Mouse (Mus musculus): ENCODE data around the gene Plpp3. TPM values are rescaled to one million over a fixed set of nuclear protein-coding genes. Genes with fewer than 3 reads are reported as not detected.

Plpp3 gene
- total and polyA plus RNA-seq, 2 experiments = 64.1 to 81.0 TPM

GRCm38 (mm10) chr4:105250946-105251345, 93.8 kb downstream of the Plpp3 start:
- Histone ChIP-seq H3K4me1 (ENCODE audit: control insufficient read depth, insufficient read depth, low read length) (peaks cover 12% of the 10 kb centered on the region), H3K36me3 (ENCODE audit: control insufficient read depth, insufficient read depth, low read length) (no peaks in the 10 kb centered on the region), H3K79me2 (ENCODE audit: control insufficient read depth, insufficient read depth, low read length) (no peaks in the 10 kb centered on the region), H3K27ac (replicated peaks; ENCODE audit: insufficient read depth, low read depth, low read length) (no peak overlapping the region), H3K4me3 (ENCODE audit: insufficient read depth, low read depth, low read length) (no peak overlapping the region), H3K9ac (ENCODE audit: low read depth, low read length) (no peak overlapping the region), H3K27me3 (ENCODE audit: control insufficient read depth, insufficient read depth, low read length) (no peaks in the 10 kb centered on the region)
- peak; percentile 38 for DNase-seq (ENCODE audit: extremely low read depth, low read depth, low spot score)
- TF ChIP-seq POLR2A (IDR thresholded peaks at IDR 0.05; ENCODE audit: extremely low read depth, insufficient read depth, low read length) (no peak), CTCF (IDR thresholded peaks at IDR 0.05; ENCODE audit: low read depth, low read length) (no peak)
- 80% methylated on average over 3 of the region's 3 CpGs for whole genome bisulfite sequencing

DNA sequence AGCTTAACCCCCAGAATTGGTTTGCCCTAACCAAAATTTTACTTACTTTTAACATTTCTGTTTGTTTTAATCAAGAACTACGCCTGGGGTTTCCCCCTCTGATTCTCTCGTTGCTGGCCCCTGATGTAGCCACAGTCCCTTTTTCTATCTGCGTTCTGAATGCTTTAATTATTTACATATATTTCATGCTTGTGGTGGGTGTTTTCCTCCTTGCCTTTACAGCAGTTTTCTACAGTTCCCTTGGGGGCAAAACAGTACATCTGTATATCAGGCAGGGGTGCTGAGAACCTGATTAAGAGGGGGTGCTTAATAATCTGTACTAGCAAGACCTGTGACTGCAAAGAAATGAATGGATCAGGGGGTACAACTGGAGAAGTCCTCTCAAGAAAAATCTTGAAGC, 94.9 kb downstream of the Plpp3 start:
- Histone ChIP-seq H3K27me3 (ENCODE audit: control insufficient read depth, insufficient read depth, low read length) (no peaks in the 10 kb centered on the region), H3K4me3 (ENCODE audit: insufficient read depth, low read depth, low read length) (no peak overlapping the region), H3K36me3 (ENCODE audit: control insufficient read depth, insufficient read depth, low read length) (no peaks in the 10 kb centered on the region), H3K9ac (ENCODE audit: low read depth, low read length) (no peak overlapping the region), H3K79me2 (ENCODE audit: control insufficient read depth, insufficient read depth, low read length) (no peaks in the 10 kb centered on the region), H3K27ac (replicated peaks; ENCODE audit: insufficient read depth, low read depth, low read length) (no peak overlapping the region), H3K4me1 (ENCODE audit: control insufficient read depth, insufficient read depth, low read length) (peaks cover 11% of the 10 kb centered on the region)
- no peak for DNase-seq (ENCODE audit: extremely low read depth, low read depth, low spot score)
- TF ChIP-seq POLR2A (IDR thresholded peaks at IDR 0.05; ENCODE audit: extremely low read depth, insufficient read depth, low read length) (no peak), CTCF (IDR thresholded peaks at IDR 0.05; ENCODE audit: low read depth, low read length) (no peak)
- 91% methylated on average over 3 of the region's 3 CpGs for WGBS

- Histone ChIP-seq H3K27me3 (ENCODE audit: control insufficient read depth, insufficient read depth, low read length) (no peaks in the 10 kb centered on the region), H3K27ac (replicated peaks; ENCODE audit: insufficient read depth, low read depth, low read length) (no peak overlapping the region), H3K79me2 (ENCODE audit: control insufficient read depth, insufficient read depth, low read length) (no peaks in the 10 kb centered on the region), H3K4me3 (ENCODE audit: insufficient read depth, low read depth, low read length) (no peak overlapping the region), H3K9ac (ENCODE audit: low read depth, low read length) (no peak overlapping the region), H3K4me1 (ENCODE audit: control insufficient read depth, insufficient read depth, low read length) (peaks cover 11% of the 10 kb centered on the region), H3K36me3 (ENCODE audit: control insufficient read depth, insufficient read depth, low read length) (no peaks in the 10 kb centered on the region)
- no peak for DNase-seq (ENCODE audit: extremely low read depth, low read depth, low spot score)
- 46% methylated on average over 5 of the region's 5 CpGs for WGBS
- no peak for TF ChIP-seq CTCF (IDR thresholded peaks at IDR 0.05; ENCODE audit: low read depth, low read length)
Measured at GRCm38 (mm10) chr4:105252571-105253200, 95.5 kb downstream of the Plpp3 start.

DNA sequence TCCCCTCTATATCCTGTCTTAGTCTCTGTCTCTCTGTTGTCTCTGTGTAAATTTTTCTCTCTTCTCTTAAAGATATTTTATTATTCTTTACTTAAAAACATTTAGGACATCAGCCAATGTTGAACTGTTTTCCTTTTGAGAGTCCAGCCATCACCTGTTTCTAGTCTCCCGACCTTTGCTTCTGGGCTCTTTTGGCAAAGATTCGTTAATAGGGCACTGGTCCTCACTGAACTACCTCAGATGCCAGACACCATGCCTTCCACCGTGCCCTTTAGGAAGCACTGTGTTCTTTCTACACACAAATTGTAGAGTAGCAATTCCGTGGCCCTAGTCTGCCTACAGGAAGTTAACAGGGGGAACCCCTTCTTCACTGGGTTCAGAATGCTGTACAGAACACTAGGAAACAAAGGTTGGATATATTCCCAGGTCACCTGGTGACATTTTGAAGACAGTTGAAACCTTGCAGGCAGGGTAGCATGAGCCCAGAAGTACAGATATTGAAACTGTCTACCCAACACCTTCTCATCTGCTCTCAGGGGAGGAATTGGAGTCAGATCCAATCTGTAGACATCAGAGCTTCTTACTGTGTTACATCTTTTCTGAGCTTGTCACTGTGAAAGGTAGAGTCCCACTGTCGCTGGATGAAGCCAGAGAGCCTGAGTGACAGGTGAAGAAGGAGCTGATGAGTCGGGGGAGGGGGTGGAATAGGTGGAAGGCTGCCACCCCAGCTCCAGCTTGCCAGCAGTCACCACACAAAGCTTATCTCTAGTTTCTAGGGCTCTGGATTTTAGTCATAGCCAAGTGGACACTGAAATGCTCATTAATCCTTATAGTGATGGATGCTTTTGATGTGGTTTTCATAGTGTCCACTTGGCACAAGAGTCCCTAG, 96.5 kb downstream of the Plpp3 start:
- H3K27me3 ChIP-seq (ENCODE audit: control insufficient read depth, insufficient read depth, low read length) = no peaks in the 10 kb centered on the region
- no peak for TF ChIP-seq POLR2A (IDR thresholded peaks at IDR 0.05; ENCODE audit: extremely low read depth, insufficient read depth, low read length)
- TF ChIP-seq CTCF (IDR thresholded peaks at IDR 0.05; ENCODE audit: low read depth, low read length) = no peak
- no peak overlapping the region for H3K4me3 ChIP-seq (ENCODE audit: insufficient read depth, low read depth, low read length)
- 39% methylated on average over 6 of the region's 6 CpGs for WGBS
- H3K36me3 ChIP-seq (ENCODE audit: control insufficient read depth, insufficient read depth, low read length) = no peaks in the 10 kb centered on the region
- no peaks in the 10 kb centered on the region for H3K79me2 ChIP-seq (ENCODE audit: control insufficient read depth, insufficient read depth, low read length)
- H3K27ac ChIP-seq (replicated peaks; ENCODE audit: insufficient read depth, low read depth, low read length) = no peak overlapping the region
- H3K9ac ChIP-seq (ENCODE audit: low read depth, low read length) = no peak overlapping the region
- H3K4me1 ChIP-seq (ENCODE audit: control insufficient read depth, insufficient read depth, low read length) = peaks cover 13% of the 10 kb centered on the region
- peak; percentile 81 for DNase-seq (ENCODE audit: extremely low read depth, low read depth, low spot score)

DNA sequence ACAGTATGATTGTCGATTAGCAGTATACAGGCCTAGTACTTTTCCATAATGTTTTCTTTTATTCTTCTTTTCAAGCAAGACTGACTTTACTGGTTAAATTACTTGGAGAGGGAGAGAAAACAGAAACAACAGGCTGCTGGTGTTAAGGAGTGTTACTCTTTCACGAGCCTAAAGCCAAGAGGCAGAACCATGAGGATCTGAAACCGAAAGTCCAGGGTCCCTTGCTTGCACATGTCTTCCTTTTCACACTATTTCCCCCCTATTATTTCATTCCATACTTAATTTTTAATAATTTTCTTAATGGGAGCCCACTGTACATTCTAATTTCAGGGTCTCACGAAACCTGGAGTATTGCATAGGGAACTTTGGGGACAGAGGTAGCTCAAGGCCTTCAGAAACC, 97.2 kb downstream of the Plpp3 start:
- Histone ChIP-seq H3K27me3 (ENCODE audit: control insufficient read depth, insufficient read depth, low read length) (no peaks in the 10 kb centered on the region), H3K36me3 (ENCODE audit: control insufficient read depth, insufficient read depth, low read length) (no peaks in the 10 kb centered on the region), H3K27ac (replicated peaks; ENCODE audit: insufficient read depth, low read depth, low read length) (no peak overlapping the region), H3K9ac (ENCODE audit: low read depth, low read length) (no peak overlapping the region), H3K4me1 (ENCODE audit: control insufficient read depth, insufficient read depth, low read length) (peaks cover 13% of the 10 kb centered on the region), H3K79me2 (ENCODE audit: control insufficient read depth, insufficient read depth, low read length) (no peaks in the 10 kb centered on the region), H3K4me3 (ENCODE audit: insufficient read depth, low read depth, low read length) (no peak overlapping the region)
- TF ChIP-seq CTCF (IDR thresholded peaks at IDR 0.05; ENCODE audit: low read depth, low read length) = no peak
- no peak for TF ChIP-seq POLR2A (IDR thresholded peaks at IDR 0.05; ENCODE audit: extremely low read depth, insufficient read depth, low read length)
- WGBS = 93% methylated on average over 4 of the region's 4 CpGs
- DNase-seq (ENCODE audit: extremely low read depth, low read depth, low spot score) = no peak

GRCm38 (mm10) chr4:105255185-105255584, 98.0 kb downstream of the Plpp3 start:
- H3K79me2 ChIP-seq (ENCODE audit: control insufficient read depth, insufficient read depth, low read length) = no peaks in the 10 kb centered on the region
- no peaks in the 10 kb centered on the region for H3K36me3 ChIP-seq (ENCODE audit: control insufficient read depth, insufficient read depth, low read length)
- TF ChIP-seq CTCF (IDR thresholded peaks at IDR 0.05; ENCODE audit: low read depth, low read length) (no peak), POLR2A (IDR thresholded peaks at IDR 0.05; ENCODE audit: extremely low read depth, insufficient read depth, low read length) (no peak)
- H3K27me3 ChIP-seq (ENCODE audit: control insufficient read depth, insufficient read depth, low read length) = no peaks in the 10 kb centered on the region
- no peak overlapping the region for H3K4me3 ChIP-seq (ENCODE audit: insufficient read depth, low read depth, low read length)
- no peak for DNase-seq (ENCODE audit: extremely low read depth, low read depth, low spot score)
- no peak overlapping the region for H3K9ac ChIP-seq (ENCODE audit: low read depth, low read length)
- H3K4me1 ChIP-seq (ENCODE audit: control insufficient read depth, insufficient read depth, low read length) = peaks cover 18% of the 10 kb centered on the region
- 96% methylated on average over 3 of the region's 3 CpGs for WGBS
- no peak overlapping the region for H3K27ac ChIP-seq (replicated peaks; ENCODE audit: insufficient read depth, low read depth, low read length)

All from liver, adult 2 months (tissue).